Mouse (Mus musculus) lung, adult 2 months (tissue): ENCODE measurements around the gene Slc25a17. TPM values are rescaled to one million over a fixed set of nuclear protein-coding genes. Genes with fewer than 3 reads are reported as not detected.

Experiments used
- DNase-seq: peaks from one replicate; pipeline ENCODE4 v3.0.0; 2022
- H3K4me1 ChIP-seq: fragments of 200-500 bp; 2 replicates; pipeline ENCODE4 v1.6.1; 2011; ENCODE audit warnings: low read length; ENCODE audit not compliant: control insufficient read depth, insufficient read depth
- H3K4me3 ChIP-seq: fragments of 200-500 bp; replicated peaks from 2 replicates; pipeline ENCODE3; 2011; ENCODE audit warnings: low read depth, mild to moderate bottlenecking, control low read depth, low read length; ENCODE audit errors: extremely low read depth
- CTCF ChIP-seq: fragments of 200-500 bp; IDR thresholded peaks from 2 replicates; pipeline ENCODE4 v1.5.1; 2011; ENCODE audit warnings: mild to moderate bottlenecking, low read length, control low read depth; ENCODE audit not compliant: insufficient read depth
- POLR2A ChIP-seq: fragments of 200-500 bp; IDR thresholded peaks from 2 replicates; pipeline ENCODE4 v1.6.1; 2011; ENCODE audit warnings: low read depth, mild to moderate bottlenecking, control low read depth, low read length, borderline replicate concordance; ENCODE audit errors: extremely low read depth
- WGBS: fragments of 180-500 bp; shearing (Covaris S2); methylation state at CpG from one replicate; pipeline ENCODE4 v1.1.7; 2018; 5-methylcytosine and 5-hydroxymethylcytosine counted together
- polyA plus RNA-seq: library from polyadenylated mRNA; depleted of rRNA; stranded (reverse); fragments of >200 nt; gene quantifications from 2 replicates; pipeline ENCODE4 v1.2.3, GENCODE M21; 2012

Gene Slc25a17
- polyA plus RNA-seq, 1 experiment: 44.2 TPM

GRCm38 (mm10) chr15:81374621-81375020, 14.0 kb upstream of the Slc25a17 start:
- Histone ChIP-seq H3K4me1 (no peaks in the 10 kb centered on the region), H3K4me3 (no peak overlapping the region)
- 83% methylated on average over 11 of the region's 11 CpGs for WGBS
- DNase-seq: no peak
- TF ChIP-seq CTCF: no peak

GRCm38 (mm10) chr15:81370356-81370755, 9.7 kb upstream of the Slc25a17 start:
- no peak overlapping the region for H3K4me3 ChIP-seq
- H3K4me1 ChIP-seq: no peaks in the 10 kb centered on the region
- no peak for TF ChIP-seq CTCF
- TF ChIP-seq POLR2A: no peak
- DNase-seq: no peak
- 74% methylated on average over 1 of the region's 1 CpGs for WGBS

GRCm38 (mm10) chr15:81368601-81369000, 8.0 kb upstream of the Slc25a17 start:
- DNase-seq: no peak
- Histone ChIP-seq H3K4me1 (no peaks in the 10 kb centered on the region), H3K4me3 (no peak overlapping the region)
- no peak for TF ChIP-seq CTCF
- no peak for TF ChIP-seq POLR2A
- WGBS: 91% methylated on average over 1 of the region's 1 CpGs

- Histone ChIP-seq H3K4me3 (no peak overlapping the region), H3K4me1 (no peaks in the 10 kb centered on the region; the same call in 1 of the 2 replicates)
- TF ChIP-seq POLR2A: no peak
- no peak for TF ChIP-seq CTCF
- 71% methylated on average over 4 of the region's 4 CpGs for WGBS
- DNase-seq: no peak
These were observed 5.6 kb upstream of the Slc25a17 start for GRCm38 (mm10) chr15:81366241-81366640.

- Histone ChIP-seq H3K4me3 (no peak overlapping the region), H3K4me1 (peaks cover 3% of the 10 kb centered on the region; the same call in 1 of the 2 replicates)
- TF ChIP-seq POLR2A (no peak), CTCF (no peak)
- 75% methylated on average over 8 of the region's 8 CpGs for WGBS
- no peak for DNase-seq
These were observed 4.6 kb upstream of the Slc25a17 start for GRCm38 (mm10) chr15:81365246-81365645.

- Histone ChIP-seq H3K4me1 (peaks cover 7% of the 10 kb centered on the region), H3K4me3 (no peak overlapping the region)
- TF ChIP-seq POLR2A (no peak), CTCF (no peak)
- DNase-seq: no peak
- 69% methylated on average over 1 of the region's 1 CpGs for WGBS
These were observed 3.7 kb upstream of the Slc25a17 start for GRCm38 (mm10) chr15:81364271-81364670.

- DNase-seq: no peak
- TF ChIP-seq POLR2A: no peak
- no peak for TF ChIP-seq CTCF
- no peak overlapping the region for H3K4me3 ChIP-seq
- H3K4me1 ChIP-seq: peaks cover 9% of the 10 kb centered on the region
- WGBS: 81% methylated on average over 1 of the region's 1 CpGs
These were observed 1.9 kb upstream of the Slc25a17 start for GRCm38 (mm10) chr15:81362501-81362900.

GRCm38 (mm10) chr15:81361417-81362015, 904 bp upstream of the Slc25a17 start:
- H3K4me3 ChIP-seq: no peak overlapping the region
- no peak for DNase-seq
- 35% methylated on average over 10 of the region's 10 CpGs for WGBS
- peaks cover 13% of the 10 kb centered on the region for H3K4me1 ChIP-seq
- TF ChIP-seq CTCF: no peak
- no peak for TF ChIP-seq POLR2A

GRCm38 (mm10) chr15:81361022-81361404, 401 bp upstream of the Slc25a17 start:
- 38% methylated on average over 6 of the region's 6 CpGs for WGBS
- H3K4me1 ChIP-seq: peaks cover 13% of the 10 kb centered on the region
- no peak for TF ChIP-seq CTCF
- TF ChIP-seq POLR2A: no peak
- no peak for DNase-seq
- H3K4me3 ChIP-seq: peak overlapping the region; percentile 26

GRCm38 (mm10) chr15:81359421-81359820, 1.2 kb downstream of the Slc25a17 start:
- no peak for TF ChIP-seq POLR2A
- no peak for TF ChIP-seq CTCF
- Histone ChIP-seq H3K4me1 (peaks cover 13% of the 10 kb centered on the region), H3K4me3 (no peak overlapping the region)
- DNase-seq: no peak
- WGBS: 74% methylated on average over 5 of the region's 5 CpGs

- DNase-seq: no peak
- 52% methylated on average over 3 of the region's 3 CpGs for WGBS
- Histone ChIP-seq H3K4me1 (peaks cover 13% of the 10 kb centered on the region), H3K4me3 (no peak overlapping the region)
- TF ChIP-seq CTCF (no peak), POLR2A (no peak)
These were observed 1.7 kb downstream of the Slc25a17 start for GRCm38 (mm10) chr15:81358943-81359342.
